Mouse (Mus musculus) MEL (cell line): ENCODE data around the gene Nacad.

Source experiments
- CTCF ChIP-seq, 3 experiments: IDR thresholded peaks in 2 of 3; conservative IDR thresholded peaks in 1 of 3; 2 replicates each; pipeline ENCODE4 v1.5.1; 2011 to 2012; ENCODE audit warnings: low read length in 3 of 3, low read depth in 2 of 3, mild to moderate bottlenecking in 2 of 3, improper control_type of control experiment in 1 of 3, inconsistent platforms in 1 of 3, mixed read lengths in 1 of 3, moderate library complexity in 1 of 3; ENCODE audit not compliant: control insufficient read depth in 1 of 3, insufficient read depth in 1 of 3, poor library complexity in 1 of 3, severe bottlenecking in 1 of 3
- EP300 ChIP-seq, 2 experiments: IDR thresholded peaks; 2 replicates each; pipeline ENCODE4 v1.6.1; 2011; ENCODE audit warnings: improper control_type of control experiment in 2 of 2, low read length in 2 of 2, low read depth in 1 of 2, mild to moderate bottlenecking in 1 of 2
- KAT2A ChIP-seq: conservative IDR thresholded peaks from 2 replicates; pipeline ENCODE4 v1.6.1; 2012; ENCODE audit warnings: low read depth, low read length, improper control_type of control experiment, inconsistent platforms
- MAX ChIP-seq: IDR thresholded peaks from 2 replicates; pipeline ENCODE4 v1.6.1; 2011; ENCODE audit warnings: low read length, improper control_type of control experiment
- MAZ ChIP-seq: IDR thresholded peaks from 2 replicates; pipeline ENCODE4 v1.6.1; 2012; ENCODE audit warnings: low read depth, mild to moderate bottlenecking, inconsistent platforms, low read length, improper control_type of control experiment
- MXI1 ChIP-seq: IDR thresholded peaks from 2 replicates; pipeline ENCODE4 v1.6.1; 2011; ENCODE audit warnings: mild to moderate bottlenecking, low read depth, low read length, improper control_type of control experiment
- POLR2A ChIP-seq, 2 experiments: IDR thresholded peaks; 2 replicates each; pipeline ENCODE4 v1.6.1; 2011 to 2012; ENCODE audit warnings: low read length in 2 of 2, mild to moderate bottlenecking in 2 of 2, control low read depth in 1 of 2, improper control_type of control experiment in 1 of 2, low read depth in 1 of 2, moderate library complexity in 1 of 2; ENCODE audit not compliant: control insufficient read depth in 1 of 2, insufficient read depth in 1 of 2, poor library complexity in 1 of 2
- POLR2AphosphoS2 ChIP-seq: IDR thresholded peaks from 2 replicates; pipeline ENCODE4 v1.6.1; 2011; ENCODE audit warnings: low read length, improper control_type of control experiment
- TAL1 ChIP-seq: IDR thresholded peaks from 2 replicates; pipeline ENCODE4 v1.6.1; 2012; ENCODE audit warnings: mild to moderate bottlenecking, inconsistent platforms, low read length, moderate library complexity, mixed read lengths
- TBP ChIP-seq: IDR thresholded peaks from 2 replicates; pipeline ENCODE4 v1.8.0; 2011; ENCODE audit warnings: low read depth, low read length, improper control_type of control experiment
- TCF12 ChIP-seq: IDR thresholded peaks from 2 replicates; pipeline ENCODE4 v1.6.1; 2014; ENCODE audit warnings: low read depth, mild to moderate bottlenecking, inconsistent platforms, low read length, improper control_type of control experiment, moderate library complexity
- UBTF ChIP-seq: IDR thresholded peaks from 2 replicates; pipeline ENCODE4 v1.6.1; 2012; ENCODE audit warnings: low read depth, mild to moderate bottlenecking, inconsistent platforms, low read length, improper control_type of control experiment, moderate library complexity, borderline replicate concordance; ENCODE audit not compliant: insufficient read depth
- USF1 ChIP-seq: IDR thresholded peaks from 2 replicates; pipeline ENCODE4 v1.6.1; 2014; ENCODE audit warnings: low read depth, mild to moderate bottlenecking, inconsistent platforms, low read length, improper control_type of control experiment, moderate library complexity
- ZC3H11A ChIP-seq: IDR thresholded peaks from 2 replicates; pipeline ENCODE4 v1.6.1; 2012; ENCODE audit warnings: low read depth, mild to moderate bottlenecking, inconsistent platforms, low read length, improper control_type of control experiment

GRCm38 (mm10) chr11:6647831-6648724, 42.2 kb upstream of the Nacad start:
- TF ChIP-seq ZC3H11A (peak; percentile 52), CTCF (IDR thresholded peaks at IDR 0.05 in 2 of 3, conservative IDR thresholded peaks at IDR 0.05 in 1 of 3; ENCODE audit: control insufficient read depth in 1 of 3, insufficient read depth in 1 of 3, low read depth in 2 of 3, low read length in 3 of 3, poor library complexity in 1 of 3, severe bottlenecking in 1 of 3) (peak; percentile 47 to 68 (median 59); a peak in 5 of 6 replicates), TBP (no peak), EP300 (IDR thresholded peaks at IDR 0.05; ENCODE audit: low read depth in 1 of 2, low read length in 2 of 2) (no peak), POLR2A (IDR thresholded peaks at IDR 0.05; ENCODE audit: control insufficient read depth in 1 of 2, insufficient read depth in 1 of 2, low read depth in 1 of 2, low read length in 2 of 2, poor library complexity in 1 of 2) (no peak), USF1 (no peak), TCF12 (no peak), TAL1 (no peak), KAT2A (no peak), MXI1 (no peak), MAX (no peak), MAZ (no peak), UBTF (no peak), POLR2AphosphoS2 (no peak)
